Mouse (Mus musculus) thymus, adult 18-20 months (tissue): ENCODE measurements around the gene Rnf26.
A peak's percentile ranks its signal among the peaks of the same experiment; 100 is the strongest.

Source experiments
- DNase-seq, 2 experiments: peaks; one replicate each; pipeline ENCODE4 v3.0.0; 2022; ENCODE audit warnings: mixed read lengths in 2 of 2

The Rnf26 gene

GRCm38 (mm10) chr9:44073115-44073514, 40.2 kb downstream of the Rnf26 start:
- no peak for DNase-seq

- no peak for DNase-seq
Observed at GRCm38 (mm10) chr9:44072599-44072915, 40.8 kb downstream of the Rnf26 start.

- no peak for DNase-seq
Observed at GRCm38 (mm10) chr9:44071914-44072598, 41.3 kb downstream of the Rnf26 start.

GRCm38 (mm10) chr9:44070844-44071231, 42.5 kb downstream of the Rnf26 start:
- no peak for DNase-seq

GRCm38 (mm10) chr9:44070113-44070843, 43.0 kb downstream of the Rnf26 start:
- no peak for DNase-seq

GRCm38 (mm10) chr9:44069252-44069651, 44.1 kb downstream of the Rnf26 start:
- no peak for DNase-seq

- DNase-seq: no peak
Observed at GRCm38 (mm10) chr9:44067960-44068330, 45.4 kb downstream of the Rnf26 start.

- DNase-seq: peak; percentile 63 to 73
Observed at GRCm38 (mm10) chr9:44067241-44067959, 45.9 kb downstream of the Rnf26 start.

GRCm38 (mm10) chr9:44066785-44067225, 46.5 kb downstream of the Rnf26 start, which contains the start of gene Usp2:
Gene Usp2, plus strand, starts transcription at chr9:44067021.
- DNase-seq: peak; percentile 98

GRCm38 (mm10) chr9:44065177-44065576, 48.1 kb downstream of the Rnf26 start:
- no peak for DNase-seq

GRCm38 (mm10) chr9:44058606-44059005, 54.7 kb downstream of the Rnf26 start:
- DNase-seq: no peak

- DNase-seq: no peak
Observed at GRCm38 (mm10) chr9:44053936-44054335, 59.4 kb downstream of the Rnf26 start.

- DNase-seq: no peak
Observed at GRCm38 (mm10) chr9:44052855-44053254, 60.5 kb downstream of the Rnf26 start.

- DNase-seq: no peak
Observed at GRCm38 (mm10) chr9:44049381-44050165, 63.7 kb downstream of the Rnf26 start.

- no peak for DNase-seq
Observed at GRCm38 (mm10) chr9:44048541-44049380, 64.6 kb downstream of the Rnf26 start.

GRCm38 (mm10) chr9:44047571-44048490, 65.5 kb downstream of the Rnf26 start:
- no peak for DNase-seq

- DNase-seq: peak; percentile 75 to 86
Observed at GRCm38 (mm10) chr9:44047071-44047470, 66.2 kb downstream of the Rnf26 start.

- peak in 1 of 2 experiments; percentile 65 for DNase-seq
Observed at GRCm38 (mm10) chr9:44046426-44046825, 66.9 kb downstream of the Rnf26 start.

GRCm38 (mm10) chr9:44045884-44046272, 67.4 kb downstream of the Rnf26 start:
- DNase-seq: peak in 1 of 2 experiments; percentile 31
